Mouse (Mus musculus): Measurements from ENCODE around the gene Insrr. TPM values are rescaled to one million over a fixed set of nuclear protein-coding genes. Genes with fewer than 3 reads are reported as not detected.

The Insrr gene
- polyA plus RNA-seq, 1 experiment = not detected

DNA sequence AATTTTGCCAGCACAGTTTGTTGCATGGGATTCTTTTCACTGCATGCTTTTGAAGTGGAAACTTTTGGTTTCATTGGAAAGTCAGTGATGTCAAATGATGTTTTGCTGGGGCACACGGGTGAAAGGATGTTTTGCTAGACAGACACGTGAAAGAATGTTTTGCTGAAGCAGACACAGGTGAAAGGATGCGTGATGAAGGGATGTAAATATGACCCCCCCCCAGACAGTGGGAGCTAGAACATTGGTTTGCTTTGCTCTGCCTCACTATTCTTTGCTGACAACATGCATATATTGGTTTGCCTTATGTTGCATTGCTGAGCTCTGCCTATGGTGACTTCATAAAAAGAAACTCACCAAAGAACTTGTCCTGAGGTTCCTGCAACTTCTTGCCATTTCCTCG, 48.2 kb downstream of the Insrr start:
- Histone ChIP-seq H3K36me3 (ENCODE audit: control insufficient read depth, insufficient read depth, low read length, poor library complexity, severe bottlenecking) (no peaks in the 10 kb centered on the region), H3K27ac (ENCODE audit: insufficient read depth, low read length) (no peak overlapping the region), H3K27me3 (ENCODE audit: control insufficient read depth, insufficient read depth, low read length, poor library complexity, severe bottlenecking) (no peaks in the 10 kb centered on the region; the same call in 1 of the 2 replicates), H3K4me1 (ENCODE audit: control insufficient read depth, insufficient read depth, low read length) (no peaks in the 10 kb centered on the region), H3K9ac (ENCODE audit: low read depth, poor library complexity, severe bottlenecking) (no peak overlapping the region), H3K4me3 (ENCODE audit: low read depth, low read length) (no peak overlapping the region), H3K9me3 (replicated peaks; ENCODE audit: control insufficient read depth, insufficient read depth, low read length, poor library complexity, severe bottlenecking) (no peaks in the 10 kb centered on the region)
- no peak for TF ChIP-seq EP300 (IDR thresholded peaks at IDR 0.05; ENCODE audit: insufficient read depth, low read depth, low read length)
- no peak for TF ChIP-seq CTCF (IDR thresholded peaks at IDR 0.05; ENCODE audit: low read depth, low read length)
- no peak for TF ChIP-seq POLR2A (IDR thresholded peaks at IDR 0.05; ENCODE audit: insufficient read depth, low read length)

DNA sequence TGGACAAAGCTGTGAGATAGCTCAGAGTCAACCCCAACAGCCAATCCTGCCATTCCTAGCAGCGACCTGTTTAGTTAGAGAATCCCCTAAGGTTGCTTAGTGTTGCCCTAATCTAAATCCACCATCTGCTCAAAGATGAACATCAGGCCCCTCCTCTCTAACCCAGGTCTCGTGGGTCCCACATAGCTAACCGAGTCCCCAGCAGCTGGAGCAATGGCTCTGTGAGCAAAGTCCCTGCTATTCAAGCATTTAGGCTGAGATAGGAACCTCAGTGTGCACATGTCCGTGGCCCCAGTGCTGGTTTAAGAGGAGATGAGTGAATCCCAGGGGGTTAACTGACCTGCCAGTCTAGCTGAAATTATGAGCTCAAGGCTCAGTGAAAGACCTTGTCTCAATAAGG, 49.4 kb downstream of the Insrr start:
- Histone ChIP-seq H3K36me3 (ENCODE audit: control insufficient read depth, insufficient read depth, low read length, poor library complexity, severe bottlenecking) (no peaks in the 10 kb centered on the region), H3K9me3 (replicated peaks; ENCODE audit: control insufficient read depth, insufficient read depth, low read length, poor library complexity, severe bottlenecking) (no peaks in the 10 kb centered on the region), H3K9ac (ENCODE audit: low read depth, poor library complexity, severe bottlenecking) (no peak overlapping the region), H3K27ac (ENCODE audit: insufficient read depth, low read length) (no peak overlapping the region), H3K4me1 (ENCODE audit: control insufficient read depth, insufficient read depth, low read length) (no peaks in the 10 kb centered on the region), H3K27me3 (ENCODE audit: control insufficient read depth, insufficient read depth, low read length, poor library complexity, severe bottlenecking) (no peaks in the 10 kb centered on the region), H3K4me3 (ENCODE audit: low read depth, low read length) (no peak overlapping the region)
- TF ChIP-seq EP300 (IDR thresholded peaks at IDR 0.05; ENCODE audit: insufficient read depth, low read depth, low read length) (no peak), POLR2A (IDR thresholded peaks at IDR 0.05; ENCODE audit: insufficient read depth, low read length) (no peak), CTCF (IDR thresholded peaks at IDR 0.05; ENCODE audit: low read depth, low read length) (no peak)

DNA sequence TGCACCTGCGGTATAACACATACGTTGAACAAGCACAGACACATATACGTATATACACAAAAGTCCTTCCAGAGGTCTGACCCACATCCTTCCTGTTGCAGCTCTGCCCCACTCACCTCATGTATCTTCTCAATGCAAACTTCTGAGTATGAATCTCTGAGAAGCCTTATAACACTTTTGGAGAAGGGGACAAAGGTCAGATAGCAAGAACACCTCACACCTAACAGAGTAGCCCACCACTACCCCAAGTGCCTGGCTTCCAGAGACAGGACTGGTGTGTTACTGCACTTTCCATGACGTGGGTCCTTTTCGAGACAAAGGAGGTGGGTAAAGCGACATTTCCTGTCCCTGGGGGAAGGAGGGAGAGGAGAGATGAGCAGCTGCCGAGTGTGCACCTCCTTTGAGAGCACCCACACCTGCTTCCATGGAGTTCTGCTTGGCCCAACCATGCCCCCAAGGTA, 49.9 kb downstream of the Insrr start, which contains the start of gene Sh2d2a:
TSS of gene Sh2d2a (plus strand) at position 106 of the 461 bp plus-strand sequence.
- no peak within 1 kb of the TSS for H3K9ac ChIP-seq (ENCODE audit: low read depth, poor library complexity, severe bottlenecking)
- H3K27me3 ChIP-seq (ENCODE audit: control insufficient read depth, insufficient read depth, low read length, poor library complexity, severe bottlenecking) = no peaks in the 10 kb centered on the region
- H3K4me3 ChIP-seq (ENCODE audit: low read depth, low read length) = no peak within 1 kb of the TSS
- no peaks in the 10 kb centered on the region for H3K4me1 ChIP-seq (ENCODE audit: control insufficient read depth, insufficient read depth, low read length)
- no peak within 1 kb of the TSS for H3K27ac ChIP-seq (ENCODE audit: insufficient read depth, low read length)
- no peaks in the 10 kb centered on the region for H3K36me3 ChIP-seq (ENCODE audit: control insufficient read depth, insufficient read depth, low read length, poor library complexity, severe bottlenecking)
- TF ChIP-seq CTCF (IDR thresholded peaks at IDR 0.05; ENCODE audit: low read depth, low read length) (no peak), EP300 (IDR thresholded peaks at IDR 0.05; ENCODE audit: insufficient read depth, low read depth, low read length) (no peak), POLR2A (IDR thresholded peaks at IDR 0.05; ENCODE audit: insufficient read depth, low read length) (no peak)
- H3K9me3 ChIP-seq (replicated peaks; ENCODE audit: control insufficient read depth, insufficient read depth, low read length, poor library complexity, severe bottlenecking) = no peaks in the 10 kb centered on the region

DNA sequence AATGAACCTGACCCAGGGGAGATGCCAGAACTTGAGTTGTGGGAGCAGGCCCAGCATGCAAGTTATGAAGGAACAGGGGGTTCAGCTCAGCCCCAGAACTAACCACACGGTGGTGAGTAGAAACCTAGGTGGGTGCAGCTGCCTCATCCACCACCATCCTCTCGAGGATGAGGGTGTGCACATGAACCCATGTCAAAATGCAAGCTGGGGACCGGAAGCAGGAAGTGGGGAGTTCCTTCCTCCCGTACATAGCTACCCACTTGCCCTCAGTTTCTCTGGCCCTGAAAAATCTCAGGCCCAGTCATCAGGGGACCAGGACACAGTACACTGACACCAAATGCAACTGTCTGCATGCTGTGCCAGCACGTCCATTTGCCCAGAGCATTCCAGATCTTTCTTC, 50.9 kb downstream of the Insrr start:
- no peak for TF ChIP-seq EP300 (IDR thresholded peaks at IDR 0.05; ENCODE audit: insufficient read depth, low read depth, low read length)
- TF ChIP-seq CTCF (IDR thresholded peaks at IDR 0.05; ENCODE audit: low read depth, low read length) = no peak
- TF ChIP-seq POLR2A (IDR thresholded peaks at IDR 0.05; ENCODE audit: insufficient read depth, low read length) = no peak
- no peak overlapping the region for H3K27ac ChIP-seq (ENCODE audit: insufficient read depth, low read length)

DNA sequence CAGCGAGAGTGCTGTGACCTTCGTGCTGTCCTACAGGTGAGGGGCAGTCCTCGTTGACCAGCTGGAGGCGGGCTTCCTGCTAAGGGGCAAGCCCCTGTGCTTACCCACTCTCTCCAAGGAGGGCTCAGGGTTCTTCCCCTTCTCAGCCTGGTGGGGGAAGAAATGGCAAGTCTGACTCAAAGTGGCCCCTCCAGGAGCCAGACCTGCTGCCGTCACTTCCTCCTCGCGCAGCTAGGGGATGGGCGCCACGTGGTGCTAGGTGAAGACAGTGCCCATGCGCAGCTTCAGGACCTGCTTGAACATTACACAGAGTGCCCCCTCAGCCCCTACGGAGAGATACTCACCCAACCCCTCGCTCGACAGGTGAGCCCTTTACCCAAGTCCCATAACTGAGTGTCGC, 52.4 kb downstream of the Insrr start:
- H3K36me3 ChIP-seq (ENCODE audit: control insufficient read depth, insufficient read depth, low read length, poor library complexity, severe bottlenecking) = no peaks in the 10 kb centered on the region
- H3K9ac ChIP-seq (ENCODE audit: low read depth, poor library complexity, severe bottlenecking) = no peak overlapping the region
- H3K4me3 ChIP-seq (ENCODE audit: low read depth, low read length) = no peak overlapping the region
- no peaks in the 10 kb centered on the region for H3K4me1 ChIP-seq (ENCODE audit: control insufficient read depth, insufficient read depth, low read length)
- H3K27me3 ChIP-seq (ENCODE audit: control insufficient read depth, insufficient read depth, low read length, poor library complexity, severe bottlenecking) = no peaks in the 10 kb centered on the region
- no peaks in the 10 kb centered on the region for H3K9me3 ChIP-seq (replicated peaks; ENCODE audit: control insufficient read depth, insufficient read depth, low read length, poor library complexity, severe bottlenecking)
- H3K27ac ChIP-seq (ENCODE audit: insufficient read depth, low read length) = no peak overlapping the region
- no peak for TF ChIP-seq POLR2A (IDR thresholded peaks at IDR 0.05; ENCODE audit: insufficient read depth, low read length)
- no peak for TF ChIP-seq EP300 (IDR thresholded peaks at IDR 0.05; ENCODE audit: insufficient read depth, low read depth, low read length)

More for the DNA sequence above, 50.9 kb downstream of the Insrr start:
- Histone ChIP-seq H3K4me1 (ENCODE audit: control insufficient read depth, insufficient read depth, low read length) (no peaks in the 10 kb centered on the region), H3K9me3 (replicated peaks; ENCODE audit: control insufficient read depth, insufficient read depth, low read length, poor library complexity, severe bottlenecking) (no peaks in the 10 kb centered on the region), H3K9ac (ENCODE audit: low read depth, poor library complexity, severe bottlenecking) (no peak overlapping the region), H3K4me3 (ENCODE audit: low read depth, low read length) (no peak overlapping the region), H3K36me3 (ENCODE audit: control insufficient read depth, insufficient read depth, low read length, poor library complexity, severe bottlenecking) (no peaks in the 10 kb centered on the region), H3K27me3 (ENCODE audit: control insufficient read depth, insufficient read depth, low read length, poor library complexity, severe bottlenecking) (no peaks in the 10 kb centered on the region)

DNA sequence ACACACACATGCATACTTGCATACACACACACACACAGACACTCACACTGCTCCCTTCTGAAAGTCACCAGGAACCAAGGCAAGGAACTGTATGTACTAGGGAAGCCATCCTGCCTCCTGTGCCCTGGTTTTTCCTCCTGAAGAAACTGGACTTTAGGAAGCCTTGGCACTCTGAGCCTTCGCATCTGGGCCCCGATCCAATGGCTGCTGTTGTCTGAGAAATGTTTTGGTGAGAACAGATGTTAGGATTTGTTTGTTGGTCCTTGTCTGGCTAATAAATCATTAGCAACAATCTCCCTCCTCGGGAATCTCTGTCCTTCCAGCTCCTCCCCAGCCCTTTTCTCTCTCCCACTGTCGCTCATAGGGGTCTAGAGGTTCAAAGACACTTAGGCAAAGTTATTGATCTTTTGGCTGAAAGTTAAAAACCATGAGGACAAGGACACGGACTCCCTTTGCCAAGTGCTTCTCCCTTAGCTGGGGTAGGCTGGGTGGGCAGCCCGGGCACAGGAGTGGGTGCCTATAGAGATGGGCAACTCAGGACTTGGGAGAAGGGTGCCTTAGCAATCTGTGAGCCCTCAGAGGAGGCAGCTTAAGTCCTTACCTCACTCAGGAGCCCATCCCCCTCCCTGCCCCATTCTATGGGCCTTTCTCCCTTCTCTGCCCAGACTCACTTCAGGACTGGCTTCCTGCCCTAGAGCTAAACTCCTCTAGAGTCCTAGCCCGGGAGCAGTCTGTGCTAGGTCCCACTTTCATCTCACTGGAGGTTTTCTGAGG, 58.2 kb downstream of the Insrr start:
- no peaks in the 10 kb centered on the region for H3K9me3 ChIP-seq (replicated peaks; ENCODE audit: control insufficient read depth, insufficient read depth, low read length, poor library complexity, severe bottlenecking)
- TF ChIP-seq EP300 (IDR thresholded peaks at IDR 0.05; ENCODE audit: insufficient read depth, low read depth, low read length) (no peak), POLR2A (IDR thresholded peaks at IDR 0.05; ENCODE audit: insufficient read depth, low read length) (no peak), CTCF (IDR thresholded peaks at IDR 0.05; ENCODE audit: low read depth, low read length) (no peak)
- no peak overlapping the region for H3K27ac ChIP-seq (ENCODE audit: insufficient read depth, low read length)
- H3K27me3 ChIP-seq (ENCODE audit: control insufficient read depth, insufficient read depth, low read length, poor library complexity, severe bottlenecking) = no peaks in the 10 kb centered on the region
- H3K9ac ChIP-seq (ENCODE audit: low read depth, poor library complexity, severe bottlenecking) = no peak overlapping the region
- no peak overlapping the region for H3K4me3 ChIP-seq (ENCODE audit: low read depth, low read length)
- H3K4me1 ChIP-seq (ENCODE audit: control insufficient read depth, insufficient read depth, low read length) = no peaks in the 10 kb centered on the region
- H3K36me3 ChIP-seq (ENCODE audit: control insufficient read depth, insufficient read depth, low read length, poor library complexity, severe bottlenecking) = peaks cover 20% of the 10 kb centered on the region
